ENCODE assay signal across 14 mouse cellular contexts in genomic region chr1:85579199-85580147, GRCm38 (mm10). TPM values are rescaled to one million over a fixed set of nuclear protein-coding genes. Genes with fewer than 3 reads are reported as not detected.
"Had no signal": no experiment of that assay in that cellular context is flagged by ENCODE, and none has a peak within 500 bp of the region (broad histone marks: within the 10 kb centered on the region; RNA-seq: fewer than 3 reads in every experiment).

No protein-coding gene starts in this region.

RNA-seq across cellular contexts. Expression of gene G530012D18Rik, which starts 4.0 kb away (rescaled TPM):
- total RNA-seq: layer of hippocampus, postnatal 25 days; left cerebral cortex, adult 2 months; left cerebral cortex, postnatal 14 days had no signal
- polyA plus RNA-seq: kidney, adult 2 months; kidney, embryonic 15.5 days; limb, embryonic 10.5 days; limb, embryonic 14.5 days; liver, embryonic 13.5 days; liver, postnatal 0 days; lung, embryonic 15.5 days; midbrain, embryonic 13.5 days; neural tube, embryonic 14.5 days; small intestine, adult 2 months; stomach, embryonic 16.5 days had no signal
